Mouse (Mus musculus): Measurements from ENCODE around the gene Olfr835.

The Olfr835 gene

DNA sequence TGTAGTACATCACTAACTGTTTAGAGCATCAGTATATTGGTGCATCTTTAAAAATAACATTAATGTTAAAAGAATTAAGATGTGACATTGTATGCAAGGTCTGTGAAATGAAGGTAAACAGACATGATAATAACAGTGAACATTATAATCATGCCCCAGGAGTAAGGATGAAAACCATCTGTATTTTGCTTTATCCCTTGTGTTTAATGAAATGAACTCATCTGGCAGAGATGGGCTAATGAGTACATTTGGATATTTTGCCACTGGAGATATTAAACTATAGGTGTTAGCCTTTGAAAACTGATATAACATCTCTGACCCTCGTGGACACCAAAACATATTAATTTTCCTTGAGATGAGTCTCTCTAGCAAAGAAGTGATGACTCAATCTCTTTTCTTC, at the start of gene Olfr835:
Gene Olfr835, plus strand, starts transcription at position 301 of the 400 bp plus-strand sequence.
- DNase-seq (ENCODE audit: low read depth, low spot score): no peak

DNA sequence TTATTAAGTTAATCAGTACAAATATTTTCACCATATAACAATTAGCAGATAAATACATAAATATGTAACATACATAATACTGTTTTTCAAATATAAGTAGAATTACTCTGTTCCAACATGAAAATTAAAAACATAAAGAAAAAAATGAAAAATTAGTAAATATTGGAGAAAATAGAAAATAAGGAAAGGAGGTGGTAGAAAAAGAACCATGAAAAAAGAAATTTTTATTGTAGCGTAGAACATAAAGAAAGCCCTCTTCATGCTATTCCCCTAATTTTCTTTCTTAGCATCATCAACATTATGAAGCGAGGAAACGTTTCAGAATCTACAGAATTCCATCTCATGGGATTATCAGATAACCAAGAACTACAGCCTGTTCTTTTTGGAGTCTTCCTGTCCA, 44.8 kb upstream of the Olfr835 start, which contains the start of gene Olfr834:
Gene Olfr834, plus strand, starts transcription at position 301 of the 400 bp plus-strand sequence.
- no peak for DNase-seq (ENCODE audit: low read depth, low spot score)

GRCm38 (mm10) chr9:19084986-19085385, 52.5 kb downstream of the Olfr835 start:
- DNase-seq (ENCODE audit: low read depth, low spot score): no peak
